Mouse (Mus musculus): ENCODE measurements around the gene Cbr4.

GRCm38 (mm10) chr8:61549585-61549984, 62.1 kb downstream of the Cbr4 start:
- TF ChIP-seq CTCF (IDR thresholded peaks at IDR 0.05; ENCODE audit: extremely low read depth, insufficient read length, insufficient replicate concordance, low read depth, low read length) (no peak), POLR2A (IDR thresholded peaks at IDR 0.05; ENCODE audit: low read depth, low read length) (no peak)

All from small intestine, adult 2 months (tissue).